Mouse (Mus musculus) G1E (cell line): ENCODE results near the gene Gemin4. TPM values are rescaled to one million over a fixed set of nuclear protein-coding genes. Genes with fewer than 3 reads are reported as not detected.

ENCODE experiments used
- ATAC-seq: 2 replicates; pipeline ENCODE4 v1.8.0; 2016; ENCODE audit warnings: mild to moderate bottlenecking; ENCODE audit not compliant: insufficient number of reproducible peaks, poor library complexity, low FRiP score, severe bottlenecking; ENCODE audit errors: extremely low read depth
- DNase-seq: peaks from one replicate; pipeline ENCODE4 v3.0.0; 2012; ENCODE audit warnings: low spot score
- H3K27me3 ChIP-seq: 2 replicates; pipeline ENCODE4 v1.6.1; 2012; ENCODE audit warnings: mild to moderate bottlenecking, low read length, inconsistent platforms; ENCODE audit not compliant: insufficient read depth
- H3K36me3 ChIP-seq: replicated peaks from 2 replicates; pipeline ENCODE3; 2012; ENCODE audit warnings: mild to moderate bottlenecking, inconsistent platforms
- H3K4me1 ChIP-seq: 2 replicates; pipeline ENCODE4 v1.6.1; 2012; ENCODE audit warnings: low read depth, low read length, inconsistent platforms, mixed read lengths; ENCODE audit not compliant: insufficient read depth
- H3K4me3 ChIP-seq: 2 replicates; pipeline ENCODE4 v1.5.1; 2012; ENCODE audit warnings: low read depth, mild to moderate bottlenecking, inconsistent platforms, low read length, moderate library complexity, mixed read lengths
- H3K9me3 ChIP-seq: replicated peaks from 2 replicates; pipeline ENCODE4 v1.6.1; 2012; ENCODE audit warnings: inconsistent platforms
- CTCF ChIP-seq: IDR thresholded peaks from 2 replicates; pipeline ENCODE4 v1.5.1; 2012; ENCODE audit warnings: low read depth, low read length, inconsistent platforms, mixed read lengths
- GATA1 ChIP-seq: IDR thresholded peaks from 2 replicates; pipeline ENCODE4 v1.6.1; 2012; ENCODE audit warnings: borderline replicate concordance, low read length, inconsistent platforms, mixed read lengths
- GATA2 ChIP-seq: IDR thresholded peaks from 2 replicates; pipeline ENCODE4 v1.6.1; 2012; ENCODE audit warnings: low read depth, low read length, inconsistent platforms, borderline replicate concordance
- POLR2AphosphoS5 ChIP-seq: IDR thresholded peaks from 2 replicates; pipeline ENCODE4 v1.6.1; 2012; ENCODE audit warnings: low read depth, low read length, inconsistent platforms; ENCODE audit not compliant: insufficient replicate concordance
- TAL1 ChIP-seq: conservative IDR thresholded peaks from 2 replicates; pipeline ENCODE4 v1.6.1; 2012; ENCODE audit warnings: low read depth, low read length, inconsistent platforms, mixed read lengths
- polyA plus RNA-seq: library from polyadenylated mRNA; stranded (reverse); fragments of >175 nt; gene quantifications from 2 replicates; pipeline ENCODE4 v1.2.3, GENCODE M21; 2012
- total RNA-seq, 2 experiments: library from RNA; stranded (forward) in 1 of 2; stranded (reverse) in 1 of 2; fragments of 200-1000 nt in 1 of 2; fragments of >200 nt in 1 of 2; fragmentation: Nextera tagmentation in 1 of 2; gene quantifications; 2 replicates each; pipeline ENCODE4 v1.2.3; 2014 to 2017

Gemin4 gene
- total and polyA plus RNA-seq, 3 experiments, result 4.7 to 21.9 (median 19.1) TPM

- Histone ChIP-seq H3K4me1 (peaks cover 3% of the 10 kb centered on the region; the same call in 1 of the 2 replicates), H3K4me3 (no peak overlapping the region), H3K36me3 (peaks cover 53% of the 10 kb centered on the region), H3K27me3 (no peaks in the 10 kb centered on the region), H3K9me3 (no peaks in the 10 kb centered on the region)
- TF ChIP-seq TAL1, result no peak
- TF ChIP-seq CTCF, result no peak
- TF ChIP-seq GATA1, result no peak
- no peak for TF ChIP-seq GATA2
- TF ChIP-seq POLR2AphosphoS5, result no peak
- DNase-seq (no peak), ATAC-seq (no peak)
These were observed 50.8 kb downstream of the Gemin4 start for GRCm38 (mm10) chr11:76166657-76167056.

Other genes starting within 250 kb of the Gemin4 start
- gene 1700016K19Rik, start 217.8 kb downstream of the Gemin4 start, total RNA-seq (2014; fragmentation: Nextera tagmentation), result not detected in 2 replicates
- gene 1700016K19Rik, start 217.8 kb downstream of the Gemin4 start, total RNA-seq (2017), result 0.16 TPM in 1 of 2 replicates, not detected in the other
- not detected in 2 replicates for gene 1700016K19Rik, start 217.8 kb downstream of the Gemin4 start, polyA plus RNA-seq
- gene Rflnb, start 189.9 kb downstream of the Gemin4 start, total RNA-seq (2014; fragmentation: Nextera tagmentation), result not detected in 2 replicates
- gene Rflnb, start 189.9 kb downstream of the Gemin4 start, total RNA-seq (2017), result 0.05 and 0.06 TPM in 2 replicates
- gene Rflnb, start 189.9 kb downstream of the Gemin4 start, polyA plus RNA-seq, result 0.08 and 0.10 TPM in 2 replicates
- 27.3 and 35.5 TPM in 2 replicates for gene Vps53, start 38.0 kb downstream of the Gemin4 start, total RNA-seq (2014; fragmentation: Nextera tagmentation)
- 31.1 and 39.3 TPM in 2 replicates for gene Vps53, start 38.0 kb downstream of the Gemin4 start, total RNA-seq (2017)
- gene Vps53, start 38.0 kb downstream of the Gemin4 start, polyA plus RNA-seq, result 26.1 and 26.4 TPM in 2 replicates
- 23.5 and 39.0 TPM in 2 replicates for gene Fam57a, start 38.0 kb downstream of the Gemin4 start, total RNA-seq (2014; fragmentation: Nextera tagmentation)
- 11.8 and 12.0 TPM in 2 replicates for gene Fam57a, start 38.0 kb downstream of the Gemin4 start, total RNA-seq (2017)
- 3.2 and 3.3 TPM in 2 replicates for gene Fam57a, start 38.0 kb downstream of the Gemin4 start, polyA plus RNA-seq
- not detected in 2 replicates for gene Dbil5, start 56 bp downstream of the Gemin4 start, total RNA-seq (2014; fragmentation: Nextera tagmentation)
- gene Dbil5, start 56 bp downstream of the Gemin4 start, total RNA-seq (2017), result 2.0 and 3.4 TPM in 2 replicates
- 0.16 and 0.25 TPM in 2 replicates for gene Dbil5, start 56 bp downstream of the Gemin4 start, polyA plus RNA-seq
- 10.7 and 10.8 TPM in 2 replicates for gene Mrm3, start 26.1 kb upstream of the Gemin4 start, total RNA-seq (2014; fragmentation: Nextera tagmentation)
- 17.5 and 22.7 TPM in 2 replicates for gene Mrm3, start 26.1 kb upstream of the Gemin4 start, total RNA-seq (2017)
- 13.3 and 13.5 TPM in 2 replicates for gene Mrm3, start 26.1 kb upstream of the Gemin4 start, polyA plus RNA-seq
- gene Glod4, start 26.1 kb upstream of the Gemin4 start, total RNA-seq (2014; fragmentation: Nextera tagmentation), result 61.4 and 62.4 TPM in 2 replicates
- gene Glod4, start 26.1 kb upstream of the Gemin4 start, total RNA-seq (2017), result 155 and 168 TPM in 2 replicates
- gene Glod4, start 26.1 kb upstream of the Gemin4 start, polyA plus RNA-seq, result 5.6 and 5.8 TPM in 2 replicates
- gene Nxn, start 181.5 kb upstream of the Gemin4 start, total RNA-seq (2014; fragmentation: Nextera tagmentation), result 4.4 TPM in 2 replicates
- gene Nxn, start 181.5 kb upstream of the Gemin4 start, total RNA-seq (2017), result 5.0 and 6.0 TPM in 2 replicates
- gene Nxn, start 181.5 kb upstream of the Gemin4 start, polyA plus RNA-seq, result 4.8 TPM in 2 replicates
- 24.5 and 29.9 TPM in 2 replicates for gene Timm22, start 189.3 kb upstream of the Gemin4 start, total RNA-seq (2014; fragmentation: Nextera tagmentation)
- 23.9 and 25.0 TPM in 2 replicates for gene Timm22, start 189.3 kb upstream of the Gemin4 start, total RNA-seq (2017)
- 22.8 and 28.1 TPM in 2 replicates for gene Timm22, start 189.3 kb upstream of the Gemin4 start, polyA plus RNA-seq